Mouse (Mus musculus) limb, embryonic 13.5 days (tissue): ENCODE measurements around the gene Ssr2. TPM values are rescaled to one million over a fixed set of nuclear protein-coding genes. Genes with fewer than 3 reads are reported as not detected.

Experiments
- ATAC-seq: fragments of 200-750 bp; cut with Nextera tagmentation; 2 replicates; pipeline ENCODE4 v1.8.0; 2017; ENCODE audit warnings: low read depth, moderate number of reproducible peaks, moderate TSS enrichment; ENCODE audit not compliant: low FRiP score
- H3K27ac ChIP-seq: fragments of 300-500 bp; sonication (generic); 2 replicates; pipeline ENCODE4 v1.5.1; 2015; ENCODE audit warnings: inconsistent platforms, mild to moderate bottlenecking, moderate library complexity
- H3K27me3 ChIP-seq: fragments of 300-500 bp; sonication (generic); 2 replicates; pipeline ENCODE4 v1.6.1; 2015; ENCODE audit warnings: mild to moderate bottlenecking, inconsistent platforms
- H3K36me3 ChIP-seq: fragments of 300-500 bp; sonication (generic); 2 replicates; pipeline ENCODE4 v1.6.1; 2015; ENCODE audit warnings: inconsistent platforms, mild to moderate bottlenecking, moderate library complexity
- H3K4me1 ChIP-seq: fragments of 300-500 bp; sonication (generic); 2 replicates; pipeline ENCODE4 v1.6.1; 2015; ENCODE audit warnings: inconsistent platforms
- H3K4me2 ChIP-seq: fragments of 300-500 bp; sonication (generic); replicated peaks from 2 replicates; pipeline ENCODE4 v1.6.1; 2015; ENCODE audit warnings: inconsistent platforms, mild to moderate bottlenecking, moderate library complexity
- H3K4me3 ChIP-seq: fragments of 300-500 bp; sonication (generic); 2 replicates; pipeline ENCODE4 v1.5.1; 2015; ENCODE audit warnings: moderate library complexity, mild to moderate bottlenecking, inconsistent platforms
- H3K9ac ChIP-seq: fragments of 300-500 bp; sonication (generic); 2 replicates; pipeline ENCODE4 v1.6.1; 2015; ENCODE audit warnings: mild to moderate bottlenecking, inconsistent platforms
- H3K9me3 ChIP-seq: fragments of 300-500 bp; sonication (generic); 2 replicates; pipeline ENCODE4 v1.6.1; 2016; ENCODE audit warnings: inconsistent platforms
- WGBS: fragments of 180-500 bp; shearing (Covaris S2); methylation state at CpG from one replicate; pipeline ENCODE4 v1.1.7; 2015; 5-methylcytosine and 5-hydroxymethylcytosine counted together
- polyA plus RNA-seq: library from polyadenylated mRNA; unstranded; fragments of >200 nt; fragmentation: Nextera tagmentation; extraction: Ambion mirVana; gene quantifications from 2 replicates; pipeline ENCODE4 v1.2.1, GENCODE M21; 2015

The Ssr2 gene
- polyA plus RNA-seq, 1 experiment from 2014 or later, result 306 TPM

DNA sequence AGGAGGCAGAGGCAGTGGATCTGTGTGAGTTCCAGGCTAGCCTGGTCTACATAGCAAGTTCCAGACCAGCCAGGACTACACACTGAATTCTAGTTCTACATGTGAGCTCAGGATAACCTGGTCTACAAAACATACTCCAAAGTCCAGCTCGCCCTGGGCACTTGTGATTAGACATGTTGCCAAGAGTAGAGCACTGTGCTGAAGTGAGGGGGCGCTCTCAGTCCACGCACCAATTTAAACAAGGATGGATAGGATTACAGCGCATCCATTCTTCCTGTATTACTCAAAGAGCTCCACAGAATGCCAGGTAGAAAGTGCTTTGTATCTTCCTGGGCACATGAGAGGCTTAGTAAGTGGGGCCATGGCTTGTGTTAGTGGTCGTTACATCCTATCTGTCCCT is 31.2 kb upstream of the Ssr2 start:
- Histone ChIP-seq H3K9me3 (no peaks in the 10 kb centered on the region), H3K4me3 (no peak overlapping the region), H3K4me2 (no peak overlapping the region), H3K36me3 (peaks cover 17% of the 10 kb centered on the region), H3K27ac (no peak overlapping the region), H3K9ac (no peak overlapping the region), H3K4me1 (peaks cover 24% of the 10 kb centered on the region), H3K27me3 (no peaks in the 10 kb centered on the region)
- no peak for ATAC-seq
- WGBS, result 40% methylated on average over 5 of the region's 5 CpGs

DNA sequence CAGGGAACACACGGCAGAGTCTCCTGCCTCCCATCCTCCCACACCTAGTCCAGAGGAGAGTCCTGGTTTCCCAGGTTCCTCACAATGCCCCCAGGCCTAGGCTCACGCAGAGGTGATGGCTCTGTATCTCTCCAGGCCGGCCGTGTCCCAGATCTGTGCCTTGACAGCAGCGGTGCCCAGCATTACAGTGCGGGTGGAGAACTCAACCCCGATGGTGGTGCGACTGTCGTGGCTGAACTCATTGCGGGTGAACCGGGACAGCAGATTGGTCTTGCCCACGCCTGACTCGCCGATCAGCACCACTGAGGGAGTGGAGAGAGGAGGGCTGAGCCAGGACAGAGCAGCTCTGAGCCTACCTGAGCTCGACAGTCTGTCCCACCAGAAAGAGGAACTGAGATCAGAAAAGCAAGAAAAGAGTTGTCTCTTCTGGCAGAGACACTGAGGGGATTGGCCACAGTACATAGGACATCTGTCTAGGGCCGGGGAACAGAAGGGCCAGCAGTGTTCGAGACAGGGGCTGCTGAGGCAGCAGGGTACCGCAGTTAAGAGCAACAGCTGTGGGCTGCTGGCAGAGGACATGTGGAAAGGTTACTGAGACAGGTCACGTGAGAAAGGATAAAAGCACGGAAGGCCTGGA is 30.6 kb upstream of the Ssr2 start:
- Histone ChIP-seq H3K36me3 (peaks cover 14% of the 10 kb centered on the region), H3K9me3 (no peaks in the 10 kb centered on the region), H3K27me3 (no peaks in the 10 kb centered on the region), H3K4me2 (no peak overlapping the region), H3K27ac (no peak overlapping the region), H3K9ac (no peak overlapping the region), H3K4me1 (peaks cover 21% of the 10 kb centered on the region), H3K4me3 (no peak overlapping the region)
- WGBS, result 53% methylated on average over 20 of the region's 20 CpGs
- no peak for ATAC-seq

DNA sequence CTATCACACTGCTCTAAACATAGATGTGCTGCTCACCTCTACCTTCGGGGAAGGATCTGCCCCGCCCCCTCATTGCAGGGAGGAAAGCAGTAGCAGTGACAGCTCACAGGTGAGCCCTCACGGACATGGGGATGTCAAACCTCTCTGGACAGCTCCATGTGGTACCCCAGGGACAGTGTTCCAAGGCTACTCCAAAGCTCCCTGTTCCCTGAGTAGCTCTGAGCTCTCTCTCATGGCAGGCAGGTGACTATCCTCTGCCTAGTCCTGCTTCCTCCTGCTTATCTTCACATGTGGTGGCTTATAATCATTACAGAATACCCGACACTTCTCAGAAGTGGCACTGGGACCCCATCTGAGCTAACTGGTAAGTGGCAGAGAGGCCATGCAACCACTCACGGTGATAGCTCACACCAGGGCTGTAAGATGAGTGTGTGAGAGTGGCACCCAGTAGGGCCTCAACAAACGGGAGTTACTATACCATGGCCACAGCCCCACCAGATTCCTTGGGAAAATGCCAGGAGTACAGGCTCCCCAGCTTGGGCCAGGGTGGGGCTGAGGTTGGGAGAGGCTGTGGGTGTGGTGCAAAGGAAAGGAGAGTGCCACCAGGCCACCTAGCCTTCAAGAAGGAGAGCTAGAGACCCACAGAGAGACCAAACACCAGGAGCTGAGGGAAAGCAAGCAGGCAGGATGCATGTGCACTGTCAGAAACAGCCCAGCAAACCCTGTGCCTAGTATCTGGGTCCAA is 28.8 kb upstream of the Ssr2 start:
- Histone ChIP-seq H3K36me3 (no peaks in the 10 kb centered on the region), H3K9ac (no peak overlapping the region), H3K4me2 (no peak overlapping the region), H3K27me3 (no peaks in the 10 kb centered on the region), H3K9me3 (no peaks in the 10 kb centered on the region), H3K4me1 (peaks cover 18% of the 10 kb centered on the region), H3K27ac (no peak overlapping the region), H3K4me3 (no peak overlapping the region)
- WGBS, result 70% methylated on average over 6 of the region's 6 CpGs
- no peak for ATAC-seq

DNA sequence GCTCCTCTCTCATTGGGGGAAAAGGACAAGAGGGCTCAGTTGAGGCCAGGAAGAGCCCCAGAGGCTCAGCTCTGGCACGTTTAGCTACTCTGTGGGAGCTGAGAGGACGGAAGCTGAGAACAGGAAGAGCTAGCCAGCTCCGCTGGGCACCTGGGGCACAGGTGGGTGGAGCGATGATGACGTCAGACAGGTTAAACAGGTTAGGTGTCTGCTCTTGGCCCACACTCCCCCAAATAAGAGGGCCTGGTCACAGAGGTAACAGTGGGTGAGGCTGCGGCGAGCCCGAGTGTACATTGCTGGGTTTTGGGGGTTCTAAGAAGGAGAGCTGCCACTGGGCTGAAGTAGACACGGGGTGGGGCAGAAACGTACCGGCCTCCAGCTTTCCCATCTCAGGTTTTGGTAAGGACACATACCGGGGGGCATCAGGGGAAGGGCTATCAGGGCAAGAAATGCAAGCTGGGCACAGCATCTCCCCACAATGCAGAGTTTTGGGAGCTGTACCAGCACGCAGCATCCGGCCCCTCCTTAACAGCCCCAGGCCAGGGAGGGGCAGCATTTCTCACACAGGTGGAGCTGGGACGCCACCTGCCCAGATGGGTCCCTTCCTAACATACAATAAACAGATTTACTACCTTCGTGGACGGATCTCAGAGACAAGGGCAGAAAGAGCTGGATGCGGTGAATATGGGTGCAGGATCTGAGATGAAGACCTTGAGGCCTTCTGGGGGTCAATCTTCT is 27.3 kb upstream of the Ssr2 start, which contains the start of gene Rab25:
Gene Rab25, minus strand, starts transcription at position 121 of the 738 bp plus-strand sequence.
- no peak within 1 kb of the TSS for H3K27ac ChIP-seq
- no peaks in the 10 kb centered on the region for H3K27me3 ChIP-seq
- peaks cover 16% of the 10 kb centered on the region for H3K4me1 ChIP-seq
- ATAC-seq, result no peak
- H3K4me3 ChIP-seq, result no peak within 1 kb of the TSS
- no peaks in the 10 kb centered on the region for H3K9me3 ChIP-seq
- WGBS, result 46% methylated on average over 18 of the region's 18 CpGs
- H3K36me3 ChIP-seq, result no peaks in the 10 kb centered on the region
- H3K4me2 ChIP-seq, result 0 out of 2 replicates have a peak within 1 kb of the TSS, but pooled peaks have one; percentile 9
- H3K9ac ChIP-seq, result no peak within 1 kb of the TSS

DNA sequence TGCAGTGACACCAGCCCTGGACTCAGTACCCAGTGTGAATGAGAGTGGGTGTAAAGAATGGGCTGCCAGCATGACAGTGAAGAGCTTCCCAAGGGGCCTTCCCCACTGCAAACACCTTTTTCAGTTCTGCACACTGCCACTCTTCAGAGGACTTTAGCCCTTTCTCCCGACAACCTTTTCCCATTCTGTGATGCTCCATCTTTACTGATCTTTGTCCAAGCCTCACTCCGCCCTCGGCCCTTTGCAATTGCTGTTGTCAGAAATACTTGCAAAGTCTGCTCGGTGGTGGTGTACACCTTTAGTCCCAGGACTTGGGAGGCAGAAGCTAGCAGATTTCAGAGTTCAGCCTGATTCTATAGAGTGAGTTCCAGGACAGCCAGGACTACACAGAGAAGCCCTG is 24.1 kb upstream of the Ssr2 start:
- 89% methylated on average over 4 of the region's 4 CpGs for WGBS
- peaks cover 26% of the 10 kb centered on the region for H3K4me1 ChIP-seq
- peak overlapping the region; percentile 77 for H3K9ac ChIP-seq
- peaks cover 12% of the 10 kb centered on the region for H3K36me3 ChIP-seq
- no peaks in the 10 kb centered on the region for H3K9me3 ChIP-seq
- peak overlapping the region; percentile 81 for H3K4me2 ChIP-seq
- peak overlapping the region; percentile 92 for H3K4me3 ChIP-seq
- no peak for ATAC-seq
- no peak overlapping the region for H3K27ac ChIP-seq
- no peaks in the 10 kb centered on the region for H3K27me3 ChIP-seq

DNA sequence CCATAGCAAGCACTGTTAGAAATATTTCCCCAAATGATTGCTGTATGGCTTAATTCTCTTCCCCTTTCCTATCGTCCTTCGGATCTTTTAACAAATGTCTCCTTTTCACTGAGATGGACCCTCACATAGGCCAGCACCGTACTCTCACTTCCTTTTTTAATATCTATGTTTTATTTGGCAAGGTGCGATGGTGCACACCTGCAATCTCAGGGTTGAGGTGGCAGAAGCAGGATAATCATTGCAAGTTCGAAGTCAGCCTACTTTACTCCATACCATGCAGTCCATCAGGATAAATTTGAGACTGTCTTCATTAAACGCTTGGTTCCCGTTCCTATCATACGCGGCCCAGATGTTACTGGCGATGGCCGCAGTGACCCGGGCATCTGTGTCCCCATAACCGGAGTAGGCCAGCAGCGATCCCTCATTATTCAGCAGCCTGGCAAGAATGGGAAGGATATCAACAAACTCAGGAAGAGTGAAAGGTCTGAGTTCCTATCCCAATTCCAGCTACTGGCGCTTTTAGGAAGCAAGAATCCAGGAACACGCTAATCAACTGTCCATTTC is 23.5 kb upstream of the Ssr2 start:
- no peaks in the 10 kb centered on the region for H3K9me3 ChIP-seq
- no peaks in the 10 kb centered on the region for H3K27me3 ChIP-seq
- WGBS, result 22% methylated on average over 16 of the region's 16 CpGs
- H3K36me3 ChIP-seq, result peaks cover 18% of the 10 kb centered on the region
- H3K4me3 ChIP-seq, result peak overlapping the region; percentile 92
- peak overlapping the region; percentile 77 for H3K9ac ChIP-seq
- H3K4me2 ChIP-seq, result peak overlapping the region; percentile 81
- no peak for ATAC-seq
- peaks cover 26% of the 10 kb centered on the region for H3K4me1 ChIP-seq
- H3K27ac ChIP-seq, result peak overlapping the region; percentile 95

DNA sequence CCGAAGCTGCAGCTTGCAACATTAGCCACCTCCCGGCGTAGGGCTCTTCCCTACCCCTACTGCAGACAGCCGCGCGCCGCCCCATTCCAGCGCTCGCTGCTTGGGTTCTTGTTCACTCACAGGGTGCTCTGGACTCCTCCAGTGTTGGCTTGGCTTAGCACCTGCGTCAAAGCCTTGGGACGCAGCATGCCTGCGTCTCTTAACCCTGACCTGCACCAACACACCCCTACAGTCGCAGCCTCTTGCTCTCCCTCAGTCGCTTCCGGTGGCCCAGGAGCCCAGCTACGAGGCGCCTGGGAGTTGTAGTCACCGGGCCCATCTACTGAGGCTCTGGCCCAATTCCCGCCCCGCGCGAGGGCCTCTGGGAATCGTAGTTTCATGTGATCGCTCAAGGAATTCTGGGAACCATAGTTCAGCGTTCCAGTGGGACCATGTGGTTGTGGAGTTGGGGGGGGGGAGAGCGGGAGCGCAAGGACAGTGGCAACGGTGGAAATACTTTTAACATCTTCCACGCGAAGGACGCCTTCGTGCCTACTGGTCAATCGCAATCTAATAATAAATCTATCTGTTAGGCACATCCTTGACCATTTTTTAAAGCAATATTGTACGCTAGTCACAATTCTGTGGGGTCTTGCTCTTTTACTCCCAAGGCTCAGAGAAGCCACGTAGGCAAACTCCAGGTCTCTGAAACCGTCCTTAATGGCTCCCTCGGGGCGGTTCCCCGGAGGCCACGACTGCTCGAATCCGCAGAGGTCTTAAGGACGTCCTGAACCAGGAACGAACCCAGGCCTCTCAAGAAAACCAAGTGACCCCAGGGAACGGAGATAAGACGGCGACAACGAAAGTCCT is 22.8 kb upstream of the Ssr2 start, which contains the start of gene Lamtor2:
Gene Lamtor2, minus strand, starts transcription at position 399 of the 849 bp plus-strand sequence.
- ATAC-seq, result peak; percentile 90
- H3K4me1 ChIP-seq, result peaks cover 26% of the 10 kb centered on the region

DNA sequence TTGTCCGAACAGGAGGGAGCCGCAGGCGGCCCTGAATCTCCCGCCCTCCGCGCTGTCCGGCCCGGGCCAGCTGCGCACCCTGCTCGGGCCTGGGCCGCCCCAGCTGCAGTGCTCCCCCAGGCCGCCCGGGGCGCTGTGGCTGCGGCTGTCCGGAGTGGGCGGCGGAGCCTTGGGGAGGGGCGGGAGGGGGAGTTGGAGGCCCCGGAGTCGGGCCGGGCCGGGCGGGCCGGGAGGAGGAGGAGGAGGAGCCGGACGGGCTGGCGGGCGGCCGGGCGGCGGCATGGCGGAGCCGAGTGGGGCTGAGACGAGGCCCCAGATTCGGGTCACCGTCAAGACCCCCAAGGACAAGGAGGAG is 22.2 kb upstream of the Ssr2 start, which contains the start of gene Ubqln4:
Gene Ubqln4, plus strand, starts transcription at position 234 of the 355 bp plus-strand sequence.
- WGBS, result 0% methylated on average over 29 of the region's 37 CpGs
- ATAC-seq, result peak; percentile 86

More for the DNA sequence above, 22.8 kb upstream of the Ssr2 start, which contains the start of gene Lamtor2:
- Histone ChIP-seq H3K9me3 (no peaks in the 10 kb centered on the region), H3K4me2 (peak within 1 kb of the TSS; percentile 81), H3K36me3 (peaks cover 24% of the 10 kb centered on the region), H3K9ac (peak within 1 kb of the TSS; percentile 94), H3K4me3 (peak within 1 kb of the TSS; percentile 92), H3K27me3 (no peaks in the 10 kb centered on the region), H3K27ac (peak within 1 kb of the TSS; percentile 95)
- WGBS, result under 1% methylated on average over 48 of the region's 48 CpGs

DNA sequence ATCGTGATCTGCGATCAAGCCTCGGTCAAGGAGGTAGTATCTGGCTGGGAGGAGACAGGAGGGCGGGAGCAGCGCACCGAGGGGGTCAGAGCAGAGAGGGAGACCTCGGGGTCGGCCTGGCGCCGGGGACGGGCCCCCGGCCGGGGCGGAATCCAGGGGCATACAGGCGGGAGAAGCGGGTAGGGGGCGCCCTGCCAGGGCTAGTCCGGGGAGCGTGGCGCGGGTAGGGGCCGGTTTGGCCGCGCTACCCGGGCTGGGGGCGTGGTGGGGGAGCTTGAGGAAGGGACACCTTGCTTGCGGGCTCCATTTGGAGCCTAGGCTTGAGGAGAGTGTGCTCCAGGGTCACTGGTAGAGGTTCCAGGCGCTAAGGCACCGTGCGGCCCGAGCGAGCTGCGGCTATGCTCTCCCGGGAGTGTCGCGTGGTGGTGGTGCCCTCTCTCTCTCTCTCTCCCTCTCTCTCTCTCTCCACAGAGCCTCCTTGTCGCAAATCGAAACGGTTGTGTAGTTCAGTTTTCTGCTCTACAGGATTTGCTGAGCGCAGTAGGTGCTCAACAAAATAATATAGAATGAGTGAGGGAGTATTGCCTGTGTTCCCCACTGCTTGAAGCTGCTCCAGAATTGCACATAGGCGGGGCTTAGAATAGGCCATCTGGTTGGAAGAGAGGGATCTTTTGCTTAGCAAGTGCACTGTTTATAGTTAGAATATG is 21.6 kb upstream of the Ssr2 start:
- peak; percentile 42 for ATAC-seq
- Histone ChIP-seq H3K9ac (peak overlapping the region; percentile 94), H3K4me2 (peak overlapping the region; percentile 81), H3K9me3 (no peaks in the 10 kb centered on the region), H3K4me3 (peak overlapping the region; percentile 92), H3K27ac (peak overlapping the region; percentile 95), H3K36me3 (peaks cover 36% of the 10 kb centered on the region), H3K27me3 (no peaks in the 10 kb centered on the region), H3K4me1 (peaks cover 26% of the 10 kb centered on the region)
- under 1% methylated on average over 38 of the region's 41 CpGs for WGBS

More for the DNA sequence above, 22.2 kb upstream of the Ssr2 start, which contains the start of gene Ubqln4:
- Histone ChIP-seq H3K4me2 (peak within 1 kb of the TSS; percentile 81), H3K27me3 (no peaks in the 10 kb centered on the region), H3K9me3 (no peaks in the 10 kb centered on the region), H3K4me3 (peak within 1 kb of the TSS; percentile 92), H3K36me3 (peaks cover 30% of the 10 kb centered on the region), H3K27ac (peak within 1 kb of the TSS; percentile 95), H3K4me1 (peaks cover 26% of the 10 kb centered on the region), H3K9ac (peak within 1 kb of the TSS; percentile 94)

DNA sequence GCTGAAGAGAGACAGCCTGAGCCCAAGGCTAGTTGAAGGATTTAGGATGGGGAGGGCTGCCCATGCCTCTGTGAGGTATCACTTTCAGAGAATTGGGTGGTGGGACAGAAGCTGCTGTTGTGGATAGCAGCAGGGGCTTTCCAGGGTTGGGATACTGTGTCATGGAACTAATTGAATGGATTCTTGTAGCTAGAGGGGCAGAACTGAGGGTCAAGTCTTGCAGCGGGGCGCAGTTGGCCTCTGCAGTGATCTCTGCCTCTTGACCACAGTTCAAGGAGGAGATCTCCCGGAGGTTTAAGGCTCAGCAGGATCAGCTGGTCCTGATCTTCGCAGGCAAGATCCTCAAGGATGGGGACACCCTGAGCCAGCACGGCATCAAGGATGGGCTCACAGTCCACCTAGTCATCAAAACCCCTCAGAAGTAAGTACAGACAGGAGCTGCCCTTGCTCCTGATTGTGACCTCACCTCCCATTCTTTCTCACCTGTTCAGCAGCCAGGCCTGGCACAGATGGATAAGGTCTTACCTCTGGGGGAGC is 20.5 kb upstream of the Ssr2 start:
- peaks cover 26% of the 10 kb centered on the region for H3K4me1 ChIP-seq
- H3K36me3 ChIP-seq, result peaks cover 47% of the 10 kb centered on the region
- H3K4me2 ChIP-seq, result peak overlapping the region; percentile 81
- ATAC-seq, result no peak
- H3K4me3 ChIP-seq, result no peak overlapping the region; the same call in 1 of the 2 replicates
- H3K27me3 ChIP-seq, result no peaks in the 10 kb centered on the region
- WGBS, result 85% methylated on average over 5 of the region's 5 CpGs
- peak overlapping the region; percentile 31 for H3K9ac ChIP-seq
- H3K27ac ChIP-seq, result no peak overlapping the region
- no peaks in the 10 kb centered on the region for H3K9me3 ChIP-seq
